Mouse (Mus musculus): ENCODE results near the gene Apobec3. TPM values are rescaled to one million over a fixed set of nuclear protein-coding genes. Genes with fewer than 3 reads are reported as not detected.

Apobec3 gene
- polyA plus RNA-seq, 1 experiment from 2014 or later = 25.3 TPM

DNA sequence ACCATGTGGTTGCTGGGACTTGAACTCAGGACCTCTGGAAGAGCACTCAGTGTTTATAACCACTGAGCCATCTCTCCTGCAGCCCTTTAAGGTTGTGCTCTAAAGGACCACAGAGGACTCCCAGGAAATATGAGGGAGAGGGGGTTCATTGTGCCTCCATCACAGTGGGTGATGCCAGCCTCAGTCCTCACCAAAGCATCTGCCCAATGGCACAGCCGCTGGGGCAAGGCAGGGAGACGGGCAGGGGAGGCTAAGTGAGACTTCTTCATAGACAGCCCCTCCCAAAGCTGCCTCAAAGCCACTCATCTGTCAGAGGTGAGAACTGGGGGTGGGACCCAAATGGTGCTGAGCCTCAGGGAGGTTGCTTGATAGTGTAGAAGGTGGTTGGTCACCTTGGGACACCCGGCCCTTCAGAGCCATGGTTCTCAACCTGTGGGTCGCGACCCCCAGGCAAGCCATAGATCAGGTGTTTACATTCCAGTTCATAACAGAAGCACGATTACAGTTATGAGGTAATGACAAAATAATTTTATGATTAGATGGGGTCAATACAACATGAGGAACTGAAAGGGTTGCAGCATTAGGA lies 22.4 kb downstream of the Apobec3 start:
- ATAC-seq (ENCODE audit: low FRiP score, low TSS enrichment) = no peak
- no peaks in the 10 kb centered on the region for H3K27me3 ChIP-seq (ENCODE audit: control insufficient read depth, insufficient read depth, low read length)
- no peak overlapping the region for H3K4me3 ChIP-seq (ENCODE audit: low read length)
- H3K36me3 ChIP-seq (ENCODE audit: control insufficient read depth, insufficient read depth, low read length) = no peaks in the 10 kb centered on the region
- H3K9me3 ChIP-seq (ENCODE audit: control insufficient read depth, low read length) = no peaks in the 10 kb centered on the region
- 83% methylated on average over 6 of the region's 6 CpGs for WGBS
- no peak overlapping the region for H3K27ac ChIP-seq (ENCODE audit: low read depth, low read length)
- H3K4me2 ChIP-seq (replicated peaks; ENCODE audit: low read depth, low read length) = no peak overlapping the region
- no peak overlapping the region for H3K9ac ChIP-seq (ENCODE audit: low read depth, low read length)
- H3K4me1 ChIP-seq (ENCODE audit: control insufficient read depth, insufficient read depth, low read length) = no peaks in the 10 kb centered on the region

DNA sequence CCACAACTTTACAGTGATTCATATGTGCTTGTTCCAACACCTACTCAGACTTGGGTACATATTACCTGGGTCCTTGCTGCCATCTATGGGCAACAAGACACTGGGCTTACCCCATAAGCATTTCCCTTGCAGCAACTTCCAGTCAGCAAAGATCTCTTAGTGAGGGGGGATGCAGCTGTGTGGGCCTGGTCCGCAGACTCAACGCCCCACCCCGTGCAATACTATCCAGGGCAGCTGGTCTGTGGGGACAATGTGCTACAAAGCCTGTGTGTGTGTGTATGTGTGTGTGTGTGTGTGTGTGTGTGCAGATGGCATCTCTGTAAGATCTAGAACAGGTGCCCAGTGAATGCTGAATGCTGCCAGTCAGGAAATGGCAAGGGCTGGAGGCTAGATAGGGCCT lies 22.9 kb downstream of the Apobec3 start:
- Histone ChIP-seq H3K4me3 (ENCODE audit: low read length) (no peak overlapping the region), H3K9ac (ENCODE audit: low read depth, low read length) (no peak overlapping the region), H3K27ac (ENCODE audit: low read depth, low read length) (no peak overlapping the region), H3K4me1 (ENCODE audit: control insufficient read depth, insufficient read depth, low read length) (no peaks in the 10 kb centered on the region), H3K27me3 (ENCODE audit: control insufficient read depth, insufficient read depth, low read length) (no peaks in the 10 kb centered on the region), H3K4me2 (replicated peaks; ENCODE audit: low read depth, low read length) (no peak overlapping the region), H3K36me3 (ENCODE audit: control insufficient read depth, insufficient read depth, low read length) (no peaks in the 10 kb centered on the region), H3K9me3 (ENCODE audit: control insufficient read depth, low read length) (no peaks in the 10 kb centered on the region)
- ATAC-seq (ENCODE audit: low FRiP score, low TSS enrichment) = no peak
- 80% methylated on average over 3 of the region's 3 CpGs for WGBS

DNA sequence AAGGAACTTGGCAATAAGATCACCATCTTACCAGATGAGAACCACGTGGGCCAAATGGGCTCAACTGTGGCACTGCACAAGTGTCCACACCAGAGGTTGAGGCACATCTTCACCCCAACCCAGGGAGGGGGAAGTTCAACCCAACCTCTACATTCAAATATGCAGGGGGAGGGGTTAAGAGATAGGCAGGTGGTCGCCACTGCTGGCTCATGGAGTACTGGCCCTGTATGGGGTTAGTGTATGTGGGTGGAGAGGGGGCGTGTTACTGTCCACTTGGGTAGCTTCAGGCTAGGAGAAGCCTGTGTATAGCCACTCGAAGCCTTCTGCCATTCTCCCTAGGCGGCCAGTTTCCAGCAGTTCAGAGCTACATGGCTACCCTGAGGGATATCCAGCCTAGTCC lies 24.7 kb downstream of the Apobec3 start:
- H3K4me2 ChIP-seq (replicated peaks; ENCODE audit: low read depth, low read length) = no peak overlapping the region
- no peaks in the 10 kb centered on the region for H3K36me3 ChIP-seq (ENCODE audit: control insufficient read depth, insufficient read depth, low read length)
- WGBS = 78% methylated on average over 5 of the region's 5 CpGs
- no peak overlapping the region for H3K4me3 ChIP-seq (ENCODE audit: low read length)
- H3K9ac ChIP-seq (ENCODE audit: low read depth, low read length) = no peak overlapping the region
- H3K27me3 ChIP-seq (ENCODE audit: control insufficient read depth, insufficient read depth, low read length) = no peaks in the 10 kb centered on the region
- no peaks in the 10 kb centered on the region for H3K9me3 ChIP-seq (ENCODE audit: control insufficient read depth, low read length)
- ATAC-seq (ENCODE audit: low FRiP score, low TSS enrichment) = no peak
- H3K27ac ChIP-seq (ENCODE audit: low read depth, low read length) = no peak overlapping the region
- no peaks in the 10 kb centered on the region for H3K4me1 ChIP-seq (ENCODE audit: control insufficient read depth, insufficient read depth, low read length)

DNA sequence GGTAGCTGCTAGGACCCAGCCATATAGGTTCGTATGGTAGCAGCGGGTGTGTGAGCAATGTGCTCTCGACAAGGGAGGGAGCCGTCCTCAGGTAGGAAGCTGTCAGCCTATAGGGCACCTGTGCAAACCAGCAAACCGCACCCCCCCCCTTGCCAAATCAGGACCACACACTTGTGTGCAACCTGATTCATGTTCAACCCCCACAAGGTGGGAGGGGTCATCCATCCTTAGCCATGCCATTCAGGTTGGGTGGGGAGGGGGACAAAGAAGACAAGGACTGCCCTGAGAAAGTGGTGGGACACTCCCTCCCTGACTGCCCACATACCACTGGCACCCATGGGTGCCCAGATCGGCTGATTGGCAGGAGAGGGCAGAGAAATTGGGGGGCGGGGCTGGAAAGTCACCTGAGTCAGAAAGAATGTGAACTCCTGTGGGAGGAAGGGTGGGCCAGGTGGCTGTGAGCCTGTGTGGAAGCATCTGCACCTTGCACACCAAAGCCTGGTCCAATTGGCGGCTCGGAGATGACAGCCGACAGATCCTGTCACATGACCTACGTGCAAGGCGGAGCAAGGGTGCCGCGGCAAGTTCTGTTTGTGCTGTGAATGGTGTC lies 25.8 kb downstream of the Apobec3 start:
- Histone ChIP-seq H3K27me3 (ENCODE audit: control insufficient read depth, insufficient read depth, low read length) (no peaks in the 10 kb centered on the region), H3K4me2 (replicated peaks; ENCODE audit: low read depth, low read length) (no peak overlapping the region), H3K27ac (ENCODE audit: low read depth, low read length) (no peak overlapping the region), H3K4me3 (ENCODE audit: low read length) (no peak overlapping the region), H3K4me1 (ENCODE audit: control insufficient read depth, insufficient read depth, low read length) (no peaks in the 10 kb centered on the region), H3K9me3 (ENCODE audit: control insufficient read depth, low read length) (no peaks in the 10 kb centered on the region), H3K36me3 (ENCODE audit: control insufficient read depth, insufficient read depth, low read length) (no peaks in the 10 kb centered on the region), H3K9ac (ENCODE audit: low read depth, low read length) (no peak overlapping the region)
- 95% methylated on average over 14 of the region's 14 CpGs for WGBS
- no peak for ATAC-seq (ENCODE audit: low FRiP score, low TSS enrichment)

DNA sequence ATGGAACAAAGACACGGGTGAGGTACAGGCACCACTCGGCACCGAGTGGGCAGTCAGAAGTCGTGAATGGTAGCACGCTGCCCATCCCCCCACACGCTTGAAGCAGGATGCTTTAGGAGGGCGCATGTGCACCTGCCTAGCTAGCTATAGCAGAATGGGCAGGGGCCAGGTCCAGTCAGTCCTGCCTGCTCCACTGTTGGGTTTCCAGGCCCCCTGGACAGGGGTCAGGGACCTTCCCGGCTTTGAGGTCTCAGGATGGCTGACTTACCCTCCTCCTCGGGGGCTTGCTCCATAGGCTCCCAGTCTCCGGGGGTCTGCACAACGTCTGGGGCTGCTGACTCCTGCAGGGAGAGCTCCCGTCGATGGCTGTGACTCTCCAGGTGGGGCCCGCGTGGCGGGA lies 27.0 kb downstream of the Apobec3 start:
- Histone ChIP-seq H3K9me3 (ENCODE audit: control insufficient read depth, low read length) (no peaks in the 10 kb centered on the region), H3K9ac (ENCODE audit: low read depth, low read length) (no peak overlapping the region), H3K4me1 (ENCODE audit: control insufficient read depth, insufficient read depth, low read length) (no peaks in the 10 kb centered on the region), H3K4me2 (replicated peaks; ENCODE audit: low read depth, low read length) (no peak overlapping the region), H3K27me3 (ENCODE audit: control insufficient read depth, insufficient read depth, low read length) (no peaks in the 10 kb centered on the region), H3K4me3 (ENCODE audit: low read length) (no peak overlapping the region), H3K27ac (ENCODE audit: low read depth, low read length) (no peak overlapping the region), H3K36me3 (ENCODE audit: control insufficient read depth, insufficient read depth, low read length) (no peaks in the 10 kb centered on the region)
- WGBS = 90% methylated on average over 16 of the region's 16 CpGs
- ATAC-seq (ENCODE audit: low FRiP score, low TSS enrichment) = no peak

DNA sequence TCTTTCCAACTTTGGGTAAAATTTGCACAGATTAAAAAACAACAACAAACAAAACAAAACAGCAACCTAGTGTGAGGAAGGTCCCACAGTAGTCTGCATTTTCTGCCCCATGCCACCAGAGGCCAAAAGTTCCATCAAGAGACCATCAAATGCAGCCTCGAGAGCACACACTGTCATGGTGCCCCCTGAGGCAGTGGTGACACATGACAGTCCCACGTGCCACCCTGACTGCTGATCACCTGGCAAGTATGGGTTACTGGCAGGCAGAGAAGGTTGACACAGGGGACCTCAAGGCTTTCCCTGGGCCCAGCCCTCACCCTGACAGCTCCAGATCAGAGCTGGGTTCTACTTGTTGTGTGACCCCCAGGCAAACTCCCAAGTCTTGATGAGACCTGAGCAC lies 28.3 kb downstream of the Apobec3 start:
- Histone ChIP-seq H3K4me2 (replicated peaks; ENCODE audit: low read depth, low read length) (no peak overlapping the region), H3K4me3 (ENCODE audit: low read length) (no peak overlapping the region), H3K9ac (ENCODE audit: low read depth, low read length) (no peak overlapping the region), H3K27ac (ENCODE audit: low read depth, low read length) (no peak overlapping the region), H3K4me1 (ENCODE audit: control insufficient read depth, insufficient read depth, low read length) (no peaks in the 10 kb centered on the region), H3K27me3 (ENCODE audit: control insufficient read depth, insufficient read depth, low read length) (no peaks in the 10 kb centered on the region), H3K9me3 (ENCODE audit: control insufficient read depth, low read length) (no peaks in the 10 kb centered on the region), H3K36me3 (ENCODE audit: control insufficient read depth, insufficient read depth, low read length) (no peaks in the 10 kb centered on the region)
- WGBS = 51% methylated on average over 2 of the region's 2 CpGs
- ATAC-seq (ENCODE audit: low FRiP score, low TSS enrichment) = no peak

DNA sequence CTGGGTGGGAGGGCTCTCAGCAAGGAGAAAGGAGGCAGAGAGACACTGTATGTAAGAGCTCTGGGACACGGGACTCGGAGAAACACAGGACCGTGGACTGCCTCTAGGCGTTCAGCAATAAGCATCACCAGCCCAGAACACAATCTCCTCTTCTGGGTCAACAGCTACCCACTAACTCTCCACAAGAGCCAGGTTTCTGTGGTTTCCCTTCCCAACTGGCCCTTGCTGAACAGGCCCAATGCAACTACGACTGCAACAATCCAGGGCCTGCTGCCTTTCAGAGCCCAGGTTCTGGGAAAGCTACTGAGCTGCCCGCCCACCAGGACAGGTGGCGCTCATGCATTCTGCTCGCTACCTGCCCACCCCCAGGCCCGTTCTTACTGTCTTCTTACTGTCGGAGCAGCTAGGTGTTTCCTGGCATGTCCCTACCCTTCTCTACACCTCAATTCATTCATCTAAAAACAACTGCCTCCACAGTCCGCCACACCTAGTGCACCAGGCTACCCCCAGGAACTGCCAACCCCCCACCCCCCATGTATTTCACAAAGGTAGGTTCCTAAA lies 35.5 kb downstream of the Apobec3 start:
- H3K27ac ChIP-seq (ENCODE audit: low read depth, low read length) = no peak overlapping the region; the same call in 1 of the 2 replicates
- ATAC-seq (ENCODE audit: low FRiP score, low TSS enrichment) = no peak
- H3K4me1 ChIP-seq (ENCODE audit: control insufficient read depth, insufficient read depth, low read length) = 0 out of 2 replicates have a peak, but pooled peaks cover 6% of the 10 kb centered on the region
- peak overlapping the region; percentile 60 for H3K4me3 ChIP-seq (ENCODE audit: low read length)
- WGBS = 85% methylated on average over 11 of the region's 11 CpGs
- peaks cover 2% of the 10 kb centered on the region; the same call in 1 of the 2 replicates for H3K27me3 ChIP-seq (ENCODE audit: control insufficient read depth, insufficient read depth, low read length)
- peak overlapping the region; percentile 72 for H3K4me2 ChIP-seq (replicated peaks; ENCODE audit: low read depth, low read length)
- peak overlapping the region; percentile 51; the same call in 1 of the 2 replicates for H3K9ac ChIP-seq (ENCODE audit: low read depth, low read length)
- no peaks in the 10 kb centered on the region for H3K36me3 ChIP-seq (ENCODE audit: control insufficient read depth, insufficient read depth, low read length)
- H3K9me3 ChIP-seq (ENCODE audit: control insufficient read depth, low read length) = no peaks in the 10 kb centered on the region

DNA sequence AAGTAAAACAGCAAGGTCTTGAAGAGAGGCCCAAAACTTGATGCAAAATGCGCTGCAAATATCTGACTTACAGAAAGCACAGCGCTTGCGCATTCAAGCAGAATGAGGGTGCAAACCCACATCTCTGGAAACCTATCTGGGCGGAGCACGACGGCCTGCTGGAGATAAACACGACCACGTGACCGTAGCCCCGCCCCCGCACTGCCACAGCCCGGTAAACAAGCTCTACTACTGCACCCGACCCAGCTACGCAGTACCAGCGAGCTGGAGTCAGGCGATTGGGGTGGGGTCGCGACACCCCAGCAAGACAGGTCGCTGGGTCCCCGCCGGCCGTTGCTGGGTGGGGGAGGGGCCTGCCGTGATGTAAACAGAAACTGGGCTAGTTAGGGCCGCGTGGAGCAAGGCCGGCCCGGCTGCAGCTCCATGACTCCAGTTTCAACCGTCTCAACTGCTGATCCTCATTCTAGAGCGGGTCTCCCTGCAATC lies 36.2 kb downstream of the Apobec3 start:
- Histone ChIP-seq H3K9ac (ENCODE audit: low read depth, low read length) (peak overlapping the region; percentile 63), H3K36me3 (ENCODE audit: control insufficient read depth, insufficient read depth, low read length) (no peaks in the 10 kb centered on the region), H3K9me3 (ENCODE audit: control insufficient read depth, low read length) (no peaks in the 10 kb centered on the region), H3K4me3 (ENCODE audit: low read length) (peak overlapping the region; percentile 60), H3K4me2 (replicated peaks; ENCODE audit: low read depth, low read length) (peak overlapping the region; percentile 72), H3K27me3 (ENCODE audit: control insufficient read depth, insufficient read depth, low read length) (peaks cover 9% of the 10 kb centered on the region), H3K27ac (ENCODE audit: low read depth, low read length) (no peak overlapping the region; the same call in 1 of the 2 replicates), H3K4me1 (ENCODE audit: control insufficient read depth, insufficient read depth, low read length) (0 out of 2 replicates have a peak, but pooled peaks cover 9% of the 10 kb centered on the region)
- peak; percentile 78 for ATAC-seq (ENCODE audit: low FRiP score, low TSS enrichment)
- WGBS = under 1% methylated on average over 29 of the region's 29 CpGs

DNA sequence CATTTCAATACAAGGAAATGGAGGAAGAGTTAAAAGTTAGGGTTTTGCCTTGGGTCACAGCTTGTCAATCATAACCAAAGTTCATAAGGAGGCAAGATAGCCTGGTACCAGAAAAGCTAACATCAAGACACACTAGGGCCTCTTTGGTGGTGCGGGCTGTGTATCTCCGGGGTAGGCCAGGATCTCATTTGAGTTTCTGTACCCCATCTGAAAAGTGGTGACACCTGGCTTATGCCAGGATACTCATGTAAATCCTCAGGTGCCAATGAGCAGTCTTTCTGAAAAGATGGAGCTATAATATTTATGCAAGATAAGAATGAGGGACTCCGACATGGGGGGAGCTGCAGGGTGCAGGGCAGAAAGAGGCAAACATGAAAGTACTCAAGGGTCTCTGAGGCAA lies 36.9 kb downstream of the Apobec3 start:
- Histone ChIP-seq H3K27me3 (ENCODE audit: control insufficient read depth, insufficient read depth, low read length) (peaks cover 15% of the 10 kb centered on the region), H3K4me1 (ENCODE audit: control insufficient read depth, insufficient read depth, low read length) (0 out of 2 replicates have a peak, but pooled peaks cover 9% of the 10 kb centered on the region), H3K27ac (ENCODE audit: low read depth, low read length) (no peak overlapping the region), H3K9ac (ENCODE audit: low read depth, low read length) (peak overlapping the region; percentile 63; the same call in 1 of the 2 replicates), H3K9me3 (ENCODE audit: control insufficient read depth, low read length) (no peaks in the 10 kb centered on the region), H3K36me3 (ENCODE audit: control insufficient read depth, insufficient read depth, low read length) (no peaks in the 10 kb centered on the region), H3K4me3 (ENCODE audit: low read length) (peak overlapping the region; percentile 60), H3K4me2 (replicated peaks; ENCODE audit: low read depth, low read length) (peak overlapping the region; percentile 72)
- WGBS = 91% methylated on average over 3 of the region's 3 CpGs
- no peak for ATAC-seq (ENCODE audit: low FRiP score, low TSS enrichment)
